Mouse (Mus musculus) hindbrain, embryonic 12.5 days (tissue): ENCODE results near the gene Mesd. TPM values are rescaled to one million over a fixed set of nuclear protein-coding genes. Genes with fewer than 3 reads are reported as not detected.

Source experiments
- ATAC-seq: fragments of 200-750 bp; cut with Nextera tagmentation; 2 replicates; pipeline ENCODE4 v1.8.0; 2017; ENCODE audit warnings: moderate TSS enrichment; ENCODE audit not compliant: low FRiP score
- H3K27ac ChIP-seq: fragments of 300-500 bp; sonication (generic); 2 replicates; pipeline ENCODE4 v1.5.1; 2016; ENCODE audit warnings: mild to moderate bottlenecking
- H3K27me3 ChIP-seq: fragments of 300-500 bp; sonication (generic); 2 replicates; pipeline ENCODE4 v1.6.1; 2016; ENCODE audit warnings: mild to moderate bottlenecking
- H3K36me3 ChIP-seq: fragments of 300-500 bp; sonication (generic); 2 replicates; pipeline ENCODE4 v1.6.1; 2016; ENCODE audit warnings: mild to moderate bottlenecking
- H3K4me1 ChIP-seq: fragments of 300-500 bp; sonication (generic); 2 replicates; pipeline ENCODE4 v1.6.1; 2016
- H3K4me2 ChIP-seq: fragments of 300-500 bp; sonication (generic); replicated peaks from 2 replicates; pipeline ENCODE4 v1.6.1; 2016; ENCODE audit warnings: mild to moderate bottlenecking
- H3K4me3 ChIP-seq: fragments of 300-500 bp; sonication (generic); 2 replicates; pipeline ENCODE4 v1.5.1; 2016; ENCODE audit warnings: mild to moderate bottlenecking
- H3K9ac ChIP-seq: fragments of 300-500 bp; sonication (generic); 2 replicates; pipeline ENCODE4 v1.6.1; 2016; ENCODE audit warnings: mild to moderate bottlenecking, moderate library complexity
- H3K9me3 ChIP-seq: fragments of 300-500 bp; sonication (generic); replicated peaks from 2 replicates; pipeline ENCODE4 v1.6.1; 2016; ENCODE audit warnings: mild to moderate bottlenecking
- WGBS: fragments of 180-500 bp; shearing (Covaris S2); methylation state at CpG from one replicate; pipeline ENCODE4 v1.1.7; 2016; 5-methylcytosine and 5-hydroxymethylcytosine counted together
- polyA plus RNA-seq: library from polyadenylated mRNA; unstranded; fragments of >200 nt; fragmentation: Nextera tagmentation; extraction: Ambion mirVana; gene quantifications from 2 replicates; pipeline ENCODE4 v1.2.1, GENCODE M21; 2016

Gene Mesd
- polyA plus RNA-seq, 1 experiment from 2014 or later, result 91.1 TPM

GRCm38 (mm10) chr7:83948743-83949142 lies 64.5 kb downstream of the Mesd start:
- WGBS, result 74% methylated on average over 7 of the region's 7 CpGs

GRCm38 (mm10) chr7:83949662-83950061 lies 65.4 kb downstream of the Mesd start:
- no peaks in the 10 kb centered on the region for H3K27me3 ChIP-seq
- no peak overlapping the region for H3K4me3 ChIP-seq
- no peak overlapping the region for H3K4me2 ChIP-seq
- no peak overlapping the region for H3K27ac ChIP-seq
- ATAC-seq, result no peak
- no peak overlapping the region for H3K9ac ChIP-seq
- no peaks in the 10 kb centered on the region for H3K9me3 ChIP-seq
- 61% methylated on average over 6 of the region's 6 CpGs for WGBS
- H3K4me1 ChIP-seq, result no peaks in the 10 kb centered on the region
- H3K36me3 ChIP-seq, result no peaks in the 10 kb centered on the region

More at GRCm38 (mm10) chr7:83948743-83949142, 64.5 kb downstream of the Mesd start:
- H3K4me3 ChIP-seq, result no peak overlapping the region
- H3K4me1 ChIP-seq, result no peaks in the 10 kb centered on the region
- H3K27ac ChIP-seq, result no peak overlapping the region
- H3K9ac ChIP-seq, result no peak overlapping the region
- no peaks in the 10 kb centered on the region for H3K9me3 ChIP-seq
- H3K36me3 ChIP-seq, result no peaks in the 10 kb centered on the region
- ATAC-seq, result no peak
- H3K4me2 ChIP-seq, result no peak overlapping the region
- H3K27me3 ChIP-seq, result no peaks in the 10 kb centered on the region

Other genes with a start within 250 kb of the Mesd start
- 1.9 and 2.0 TPM in 2 replicates for gene Il16, start 138.7 kb upstream of the Mesd start, polyA plus RNA-seq
- gene Cfap161, start 89.6 kb upstream of the Mesd start, polyA plus RNA-seq, result 0.94 and 1.0 TPM in 2 replicates
- 19.0 and 21.8 TPM in 2 replicates for gene Tlnrd1, start 161 bp upstream of the Mesd start, polyA plus RNA-seq
- gene Cemip, start 202.0 kb downstream of the Mesd start, polyA plus RNA-seq, result 0.85 and 1.1 TPM in 2 replicates